Mouse (Mus musculus): ENCODE data around the gene Rerg. TPM values are rescaled to one million over a fixed set of nuclear protein-coding genes. Genes with fewer than 3 reads are reported as not detected.

Rerg gene
- polyA plus RNA-seq, 1 experiment, result not detected

DNA sequence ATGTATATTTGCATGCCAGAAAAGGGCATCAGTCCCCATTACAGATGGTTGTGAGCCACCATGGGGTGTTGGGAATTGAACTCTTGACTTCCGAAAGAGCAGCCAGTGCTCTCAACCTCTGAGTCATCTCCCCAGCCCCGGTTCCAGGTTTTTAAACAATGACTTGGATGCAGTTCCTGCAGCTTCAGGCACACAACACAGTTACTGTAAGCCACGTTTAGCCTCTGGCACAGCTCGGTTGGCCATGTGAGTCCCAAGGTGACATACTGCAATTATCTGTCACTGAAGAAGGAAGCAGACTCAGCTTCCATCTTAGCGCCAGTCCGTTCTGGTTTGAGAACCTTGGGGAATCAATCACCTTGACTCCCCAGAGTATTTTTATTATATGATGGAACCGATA is 55.4 kb downstream of the Rerg start:
- no peaks in the 10 kb centered on the region for H3K27me3 ChIP-seq (replicated peaks)
- H3K36me3 ChIP-seq (replicated peaks; ENCODE audit: low read length), result no peaks in the 10 kb centered on the region
- TF ChIP-seq FLI1 (IDR thresholded peaks at IDR 0.05; ENCODE audit: low read length) (no peak), GATA1 (IDR thresholded peaks at IDR 0.05; ENCODE audit: borderline replicate concordance, low read length) (no peak)
- peaks cover 14% of the 10 kb centered on the region for H3K9me3 ChIP-seq
- H3K4me3 ChIP-seq (replicated peaks), result no peak overlapping the region
- H3K4me1 ChIP-seq, result no peaks in the 10 kb centered on the region

DNA sequence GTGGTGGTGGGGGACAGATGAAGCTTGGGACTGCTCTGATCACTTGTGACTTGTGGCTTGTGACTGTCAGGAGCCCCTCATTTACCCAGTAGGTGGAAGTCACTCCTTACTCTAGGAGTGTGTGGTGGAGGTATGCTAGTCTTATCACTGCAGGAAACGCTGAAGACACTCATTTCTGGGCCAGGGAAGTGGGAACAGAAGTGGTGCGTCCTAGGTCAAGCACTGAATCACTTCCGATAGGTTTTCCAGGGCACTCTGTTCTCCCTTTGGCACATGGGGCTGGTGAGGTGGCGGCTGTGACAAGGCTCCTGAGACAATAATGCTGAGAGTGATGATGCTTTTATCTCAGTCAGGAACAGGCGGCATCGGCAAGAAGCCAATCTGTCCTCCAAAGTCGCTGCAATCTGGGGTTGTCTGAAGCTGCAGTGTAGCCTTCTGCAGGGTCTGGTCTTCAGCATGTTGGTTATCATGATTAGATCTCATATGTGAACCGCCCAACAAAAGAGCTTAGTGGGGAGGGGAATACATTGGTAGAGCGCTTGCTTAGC is 59.0 kb downstream of the Rerg start:
- Histone ChIP-seq H3K4me3 (replicated peaks) (no peak overlapping the region), H3K4me1 (no peaks in the 10 kb centered on the region), H3K9me3 (peaks cover 20% of the 10 kb centered on the region), H3K27me3 (replicated peaks) (no peaks in the 10 kb centered on the region), H3K36me3 (replicated peaks; ENCODE audit: low read length) (no peaks in the 10 kb centered on the region)
- no peak for TF ChIP-seq FLI1 (IDR thresholded peaks at IDR 0.05; ENCODE audit: low read length)
- TF ChIP-seq GATA1 (IDR thresholded peaks at IDR 0.05; ENCODE audit: borderline replicate concordance, low read length), result no peak

DNA sequence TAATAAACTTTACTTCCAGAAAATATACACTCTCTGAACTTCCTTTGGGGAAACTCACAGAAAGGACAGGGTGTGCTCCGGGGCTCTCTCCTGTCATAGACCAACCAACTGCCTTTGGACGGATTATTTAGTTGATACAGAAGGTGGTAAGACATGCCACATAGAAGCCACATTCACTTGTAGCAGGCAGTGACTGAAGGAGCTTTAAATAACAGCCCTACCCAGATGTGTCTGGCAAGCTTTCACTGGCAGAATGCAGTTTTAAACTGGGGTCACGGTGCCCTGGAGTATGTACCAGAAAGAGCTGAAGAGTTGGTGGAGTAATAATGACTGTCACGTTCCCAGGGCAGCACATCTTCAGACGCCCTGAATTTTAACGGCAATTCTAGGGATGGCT is 59.5 kb downstream of the Rerg start:
- H3K4me1 ChIP-seq, result no peaks in the 10 kb centered on the region
- peaks cover 20% of the 10 kb centered on the region for H3K9me3 ChIP-seq
- TF ChIP-seq GATA1 (IDR thresholded peaks at IDR 0.05; ENCODE audit: borderline replicate concordance, low read length), result no peak
- TF ChIP-seq FLI1 (IDR thresholded peaks at IDR 0.05; ENCODE audit: low read length), result no peak
- no peaks in the 10 kb centered on the region for H3K36me3 ChIP-seq (replicated peaks; ENCODE audit: low read length)
- no peaks in the 10 kb centered on the region for H3K27me3 ChIP-seq (replicated peaks)
- H3K4me3 ChIP-seq (replicated peaks), result no peak overlapping the region

DNA sequence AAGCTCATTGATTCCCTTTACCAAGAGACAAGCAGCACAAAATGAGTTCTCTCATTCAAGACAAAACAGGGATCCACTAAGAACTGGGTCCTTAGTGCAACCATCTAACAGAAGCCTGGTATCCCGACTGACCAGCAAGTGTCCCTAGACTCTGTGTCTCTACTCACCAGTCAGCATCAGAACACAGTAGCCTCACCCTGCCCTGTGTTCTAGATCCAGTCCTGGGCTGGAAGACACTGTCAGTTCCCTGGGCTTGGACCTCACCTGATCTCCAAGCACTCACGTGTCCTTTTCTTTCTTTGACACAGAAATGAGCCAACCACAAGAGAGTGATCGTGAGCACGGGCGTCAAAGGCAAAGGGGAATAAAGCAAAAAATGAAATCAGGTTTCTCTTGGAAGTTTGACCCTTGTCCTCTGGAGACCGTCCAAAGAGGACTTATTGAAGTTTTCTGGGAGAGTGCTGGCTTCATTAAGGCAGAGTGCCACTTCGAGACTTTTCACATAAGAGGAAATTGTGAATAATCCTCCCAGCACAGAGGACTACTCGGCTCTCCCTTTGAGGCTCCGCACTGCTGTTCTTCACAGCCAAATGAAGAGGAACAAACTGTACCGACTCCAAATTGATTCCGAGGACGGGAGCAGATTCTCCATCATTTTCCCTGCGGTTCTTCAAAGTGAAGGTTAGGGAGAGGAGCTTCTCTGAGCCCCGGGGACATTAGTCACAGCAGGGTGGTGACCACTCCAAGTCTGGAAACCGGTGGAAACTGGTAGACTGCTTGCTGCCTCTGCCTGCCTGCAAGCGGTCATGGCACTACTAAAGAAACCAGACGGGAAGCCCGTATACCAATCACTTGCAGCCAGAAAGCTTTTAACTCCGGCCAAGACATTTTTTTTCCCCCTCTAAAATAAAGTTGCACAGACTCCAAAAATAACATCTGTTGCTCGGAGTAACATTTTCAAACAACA is 60.2 kb downstream of the Rerg start:
- TF ChIP-seq FLI1 (IDR thresholded peaks at IDR 0.05; ENCODE audit: low read length), result no peak
- TF ChIP-seq GATA1 (IDR thresholded peaks at IDR 0.05; ENCODE audit: borderline replicate concordance, low read length), result no peak
- Histone ChIP-seq H3K27me3 (replicated peaks) (no peaks in the 10 kb centered on the region), H3K36me3 (replicated peaks; ENCODE audit: low read length) (no peaks in the 10 kb centered on the region), H3K4me1 (no peaks in the 10 kb centered on the region), H3K9me3 (peaks cover 20% of the 10 kb centered on the region), H3K4me3 (replicated peaks) (no peak overlapping the region)

DNA sequence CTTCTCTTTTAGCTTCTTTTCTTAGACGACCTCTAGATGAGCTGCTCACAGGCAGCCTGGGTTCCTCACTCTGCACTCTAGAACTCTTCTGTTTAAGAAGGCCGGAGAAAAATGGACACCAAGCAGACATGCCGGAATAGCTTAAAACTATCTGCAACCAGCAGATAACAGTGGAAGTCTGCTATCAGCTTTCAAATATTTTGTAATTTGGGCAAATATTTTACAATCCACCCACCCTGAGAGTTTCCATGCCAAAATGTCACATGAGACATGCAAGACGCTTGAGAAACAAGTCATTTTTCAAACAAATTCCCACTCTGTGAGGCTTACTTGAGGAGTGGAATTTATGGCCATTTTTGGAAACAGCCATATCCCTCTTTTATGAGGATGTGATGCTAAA is 65.0 kb downstream of the Rerg start:
- Histone ChIP-seq H3K9me3 (peaks cover 12% of the 10 kb centered on the region), H3K27me3 (replicated peaks) (no peaks in the 10 kb centered on the region), H3K36me3 (replicated peaks; ENCODE audit: low read length) (no peaks in the 10 kb centered on the region), H3K4me3 (replicated peaks) (no peak overlapping the region), H3K4me1 (no peaks in the 10 kb centered on the region)
- TF ChIP-seq FLI1 (IDR thresholded peaks at IDR 0.05; ENCODE audit: low read length), result no peak
- no peak for TF ChIP-seq GATA1 (IDR thresholded peaks at IDR 0.05; ENCODE audit: borderline replicate concordance, low read length)

DNA sequence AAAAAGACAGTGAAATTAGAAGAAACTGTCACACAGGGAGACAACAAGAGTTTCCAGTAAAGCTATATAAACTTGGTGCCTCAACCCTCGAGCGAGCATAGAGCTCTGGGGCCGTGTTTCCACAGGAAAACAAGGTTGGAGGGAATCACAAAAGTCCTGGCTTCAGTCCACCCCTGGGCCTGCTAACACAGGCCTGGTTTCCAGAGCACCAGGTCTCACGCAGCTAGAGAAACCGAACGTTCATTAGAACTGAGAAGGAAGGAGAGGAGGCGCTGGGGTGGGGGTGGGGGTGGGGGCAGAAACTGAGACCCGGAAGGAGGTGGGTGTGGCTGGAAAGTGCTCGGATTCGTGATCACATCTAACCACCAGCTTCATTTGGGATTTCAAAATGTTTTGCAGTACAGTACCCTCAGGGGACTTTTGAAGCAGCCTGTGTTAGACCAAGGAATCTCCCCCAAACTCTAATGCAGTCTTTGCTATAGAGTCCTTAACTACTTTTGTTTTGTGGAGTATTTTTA is 67.6 kb downstream of the Rerg start:
- H3K4me3 ChIP-seq (replicated peaks), result no peak overlapping the region
- H3K9me3 ChIP-seq, result peaks cover 3% of the 10 kb centered on the region; the same call in 1 of the 2 replicates
- H3K4me1 ChIP-seq, result no peaks in the 10 kb centered on the region
- no peaks in the 10 kb centered on the region for H3K27me3 ChIP-seq (replicated peaks)
- no peaks in the 10 kb centered on the region for H3K36me3 ChIP-seq (replicated peaks; ENCODE audit: low read length)
- TF ChIP-seq FLI1 (IDR thresholded peaks at IDR 0.05; ENCODE audit: low read length) (no peak), GATA1 (IDR thresholded peaks at IDR 0.05; ENCODE audit: borderline replicate concordance, low read length) (no peak)

DNA sequence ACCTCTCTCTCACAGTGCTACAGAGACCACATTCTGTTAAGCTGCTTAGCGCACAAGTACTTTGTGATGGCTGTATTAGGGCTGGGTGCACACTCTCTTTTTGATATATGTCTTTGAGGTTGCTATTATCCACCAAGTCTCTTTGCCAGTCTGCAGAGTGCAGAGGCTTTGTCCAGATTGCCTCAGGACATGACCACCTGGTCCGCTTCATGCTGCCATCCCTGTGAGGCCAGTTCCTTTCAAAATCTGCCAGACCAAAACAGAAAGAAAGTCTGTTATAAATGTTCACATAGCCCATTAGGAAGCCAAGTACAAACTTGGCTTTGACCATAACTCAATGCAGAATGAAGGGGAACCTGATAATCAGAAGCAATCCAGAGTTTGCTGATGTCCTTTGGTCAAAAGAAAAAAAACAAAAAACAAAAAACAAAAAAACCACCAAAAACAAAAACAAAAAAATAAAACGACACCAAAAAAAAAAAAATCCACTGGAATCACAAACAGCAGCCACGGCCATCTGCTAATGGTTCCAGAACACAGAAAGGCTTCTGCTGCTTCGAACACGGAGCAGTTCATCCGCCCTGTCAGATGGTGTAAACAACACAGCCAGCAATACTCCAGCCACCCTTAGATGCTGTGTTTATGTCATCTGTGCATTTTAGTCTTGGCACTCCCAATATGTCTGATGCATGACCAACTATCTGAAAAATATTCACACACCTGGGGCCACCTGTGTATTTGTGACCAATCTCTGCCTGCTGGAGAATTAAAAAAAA is 68.2 kb downstream of the Rerg start:
- no peaks in the 10 kb centered on the region for H3K36me3 ChIP-seq (replicated peaks; ENCODE audit: low read length)
- no peaks in the 10 kb centered on the region for H3K27me3 ChIP-seq (replicated peaks)
- H3K9me3 ChIP-seq, result peaks cover 3% of the 10 kb centered on the region; the same call in 1 of the 2 replicates
- no peaks in the 10 kb centered on the region for H3K4me1 ChIP-seq
- no peak overlapping the region for H3K4me3 ChIP-seq (replicated peaks)
- TF ChIP-seq GATA1 (IDR thresholded peaks at IDR 0.05; ENCODE audit: borderline replicate concordance, low read length) (no peak), FLI1 (IDR thresholded peaks at IDR 0.05; ENCODE audit: low read length) (no peak)

DNA sequence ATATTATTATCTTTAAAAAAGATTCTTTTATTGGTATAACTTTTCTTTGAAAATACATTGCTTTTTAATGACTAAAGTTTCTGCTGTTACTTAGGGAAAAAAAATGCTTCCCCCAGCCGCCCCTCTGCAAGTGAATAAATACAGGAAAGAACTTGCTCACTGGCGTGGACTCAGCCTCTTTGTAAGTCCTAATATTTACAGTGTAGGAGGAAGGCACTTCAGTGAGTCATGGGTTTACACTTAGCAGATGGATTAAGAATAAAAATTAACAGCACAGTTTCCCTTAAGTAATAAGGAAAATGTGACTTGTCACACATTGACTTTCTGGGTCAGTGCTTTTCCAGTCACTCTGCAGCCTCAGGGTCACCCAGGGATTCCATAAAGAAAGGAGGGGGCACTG is 70.0 kb downstream of the Rerg start:
- TF ChIP-seq FLI1 (IDR thresholded peaks at IDR 0.05; ENCODE audit: low read length) (no peak), GATA1 (IDR thresholded peaks at IDR 0.05; ENCODE audit: borderline replicate concordance, low read length) (no peak)
- H3K36me3 ChIP-seq (replicated peaks; ENCODE audit: low read length), result no peaks in the 10 kb centered on the region
- H3K27me3 ChIP-seq (replicated peaks), result no peaks in the 10 kb centered on the region
- peaks cover 3% of the 10 kb centered on the region; the same call in 1 of the 2 replicates for H3K9me3 ChIP-seq
- H3K4me1 ChIP-seq, result no peaks in the 10 kb centered on the region
- no peak overlapping the region for H3K4me3 ChIP-seq (replicated peaks)

All from megakaryocyte, embryonic 14.5 days (primary cell).